Mouse (Mus musculus) T-helper 17 cell (primary cell): Measurements from ENCODE around the gene Gm5089.
"Not testable (repeated sequence)": the region's sequence is repeated elsewhere in the genome, so short reads cannot be mapped to it uniquely, and the experiment has no call there.

Experiments used
- in situ Hi-C, 2 experiments: fragments of 300-600 bp; cut with MboI, MseI; formaldehyde crosslinking; loops; 1 replicate in 1 of 2; 2 replicates in 1 of 2; pipeline ENCODE4 v1.15.1; 2025; ENCODE audit warnings: high pct_unique_total_duplicates in 2 of 2

The Gm5089 gene

DNA sequence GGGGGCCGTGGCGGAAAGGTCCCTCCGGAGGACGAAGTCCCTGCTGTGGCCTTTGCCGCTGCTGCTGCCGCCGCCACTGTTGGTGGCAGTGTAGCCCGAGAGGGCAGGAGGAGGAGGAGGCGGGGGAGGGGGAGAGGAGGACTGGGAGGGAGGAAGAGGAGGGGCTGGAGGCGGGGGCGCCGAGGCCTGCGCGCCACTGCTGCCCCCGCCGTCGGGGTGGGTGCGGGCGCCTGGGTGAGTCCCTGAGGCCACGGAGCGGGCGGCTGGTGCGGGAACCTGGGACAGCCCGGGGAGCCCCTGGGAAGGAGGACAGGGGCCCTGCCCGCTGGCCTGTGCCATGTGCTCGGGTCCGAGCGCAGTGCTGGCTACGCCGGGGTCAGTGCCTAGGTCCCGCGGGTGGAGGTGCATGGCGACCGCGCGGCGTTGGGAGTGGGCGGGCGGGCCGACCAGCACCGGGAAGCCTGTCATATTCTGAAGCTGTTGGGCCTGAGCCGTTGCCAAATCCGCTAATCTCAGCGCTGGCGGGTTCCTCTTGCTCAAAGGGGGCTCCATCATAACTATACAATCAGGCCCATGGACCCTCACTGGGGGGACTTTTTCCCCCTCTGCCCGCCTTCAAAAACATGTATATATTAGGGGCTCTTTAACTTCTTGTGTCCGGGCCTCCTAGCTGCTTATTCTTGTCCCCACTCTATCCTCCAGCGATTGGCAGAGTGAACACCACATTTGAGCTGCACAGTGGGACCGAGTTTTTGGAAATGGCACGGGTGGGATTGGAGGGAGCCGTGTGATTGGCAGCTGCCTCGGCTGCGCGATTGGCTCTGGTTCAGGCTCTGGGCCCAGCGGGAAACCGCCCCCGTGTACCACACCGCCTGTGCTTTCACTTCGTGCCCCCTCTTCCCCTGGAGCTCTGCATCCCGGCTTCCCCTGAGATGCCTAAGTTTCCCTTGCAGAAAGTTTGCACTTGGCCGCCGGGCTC, 14.1 kb upstream of the Gm5089 start, which contains the start of gene Zic5:
Gene Zic5 (minus strand): TSS at position 915 of the 979 bp plus-strand sequence.
- in situ Hi-C loops = no loop called here

DNA sequence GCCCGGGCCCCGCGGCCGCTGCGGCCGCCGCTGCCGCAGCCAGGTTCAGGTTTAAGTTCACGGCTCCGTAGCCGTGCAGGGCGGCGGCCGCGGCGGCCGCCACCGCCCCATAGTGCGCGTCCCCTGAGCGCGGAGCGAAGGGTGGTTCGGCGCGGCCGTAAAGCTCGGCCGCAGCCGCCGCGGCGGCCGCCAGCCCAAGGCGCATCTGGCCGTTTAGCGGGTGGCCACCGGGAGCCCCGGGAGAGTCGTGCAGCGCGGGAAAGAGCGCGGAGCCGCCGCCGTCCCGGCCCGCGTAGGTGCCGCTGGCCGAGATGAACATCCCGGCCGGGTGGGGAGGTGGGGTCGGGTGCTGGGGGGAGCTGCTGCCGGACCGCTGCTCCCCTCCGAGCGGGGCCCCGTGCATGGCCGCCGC, 13.4 kb upstream of the Gm5089 start:
- in situ Hi-C loops = no loop called here

DNA sequence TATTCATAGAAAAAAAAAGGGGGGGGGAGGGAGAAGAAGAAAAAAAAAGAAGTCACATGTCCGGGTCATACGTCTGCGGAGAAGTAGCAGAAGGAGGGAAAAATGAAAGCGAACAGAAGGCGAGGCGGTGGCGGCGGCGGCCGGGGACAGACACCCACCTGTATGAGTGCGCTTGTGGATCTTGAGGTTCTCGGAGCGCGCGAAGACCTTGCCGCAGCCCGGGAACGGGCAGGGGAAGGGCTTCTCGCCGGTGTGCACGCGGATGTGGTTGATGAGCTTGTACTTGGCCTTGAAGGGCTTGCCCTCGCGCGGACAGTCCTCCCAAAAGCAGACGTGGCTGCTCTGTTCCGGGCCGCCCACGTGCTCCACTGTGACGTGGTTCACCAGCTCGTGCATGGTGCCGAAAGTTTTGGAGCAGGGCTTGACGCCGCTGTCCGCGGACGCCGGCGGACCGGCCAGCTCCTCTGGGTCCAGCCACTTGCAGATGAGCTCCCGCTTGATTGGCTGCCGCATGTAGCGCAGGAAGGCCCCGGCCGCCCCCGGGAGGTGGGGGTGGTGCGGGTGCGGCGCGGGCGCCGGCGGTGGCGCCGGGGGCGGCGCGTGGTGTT, 12.9 kb upstream of the Gm5089 start:
- in situ Hi-C loops = not testable (repeated sequence)

DNA sequence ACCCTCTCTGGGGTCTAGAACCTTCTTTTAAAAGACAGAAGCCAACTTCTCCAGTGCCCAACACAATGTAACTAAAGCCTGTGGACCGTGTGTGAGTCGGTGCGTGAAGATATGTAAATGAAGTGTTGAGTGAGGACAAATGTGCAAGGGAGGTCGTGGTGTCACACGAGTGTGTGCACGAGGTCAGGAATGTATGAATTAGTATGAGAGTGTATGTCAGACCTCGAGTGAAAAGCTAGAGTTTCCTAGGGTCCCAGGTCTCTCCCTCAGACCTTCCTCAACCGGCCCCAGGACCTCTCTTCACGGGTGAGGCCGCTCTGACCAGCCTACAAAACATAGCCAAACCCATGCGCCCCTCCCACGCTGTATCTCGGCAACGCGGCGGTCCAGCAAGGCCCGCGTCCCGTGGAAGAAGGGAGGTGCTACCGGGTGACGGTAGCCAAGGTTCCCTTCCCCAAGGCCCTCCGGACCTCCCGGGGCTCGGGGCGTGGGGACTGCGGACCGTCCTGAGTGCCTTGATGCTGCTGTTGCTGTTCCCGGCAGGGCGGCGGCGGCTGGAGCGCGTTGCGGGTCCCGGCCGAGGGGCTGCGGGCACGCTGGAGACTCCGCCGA, 12.3 kb upstream of the Gm5089 start:
- in situ Hi-C loops = no loop called here

DNA sequence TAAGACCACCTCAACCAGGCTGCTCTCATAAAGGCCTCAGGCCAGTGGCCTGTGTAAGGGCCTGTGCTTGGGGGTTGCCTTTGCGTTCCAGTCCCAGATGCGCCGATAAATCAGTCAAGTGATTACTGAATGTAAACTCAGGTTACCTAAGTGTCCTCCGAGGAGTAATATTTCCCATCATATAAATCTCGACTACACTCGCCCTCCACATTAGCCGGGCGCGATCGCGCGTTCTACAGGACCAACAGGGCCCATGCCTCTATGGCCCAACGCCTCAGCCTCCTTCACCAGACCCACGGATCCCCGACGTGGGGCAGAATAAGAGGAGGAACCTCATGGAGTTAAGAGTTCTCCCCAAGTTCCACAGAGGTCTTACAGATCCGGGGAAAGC, 11.8 kb upstream of the Gm5089 start:
- in situ Hi-C loops = no loop called here

DNA sequence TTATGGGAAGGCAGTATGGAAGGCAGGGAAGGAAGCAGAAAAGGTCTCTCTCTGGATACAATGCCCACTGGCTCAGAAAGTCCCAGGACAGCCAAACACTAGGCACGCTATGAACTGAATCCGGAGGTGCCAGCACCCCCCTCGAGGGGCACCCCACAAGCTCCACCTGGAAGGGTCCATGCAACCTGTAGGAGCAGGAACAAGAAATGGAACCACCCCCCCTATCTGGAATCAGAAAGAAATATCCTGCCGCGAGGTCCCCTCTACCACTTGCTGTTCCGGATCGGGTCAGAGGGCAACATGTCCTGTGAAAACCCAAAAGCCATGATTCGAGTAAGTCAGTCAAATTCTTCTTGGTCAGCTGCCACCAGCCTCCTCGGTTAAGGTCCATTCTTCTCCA, 11.1 kb upstream of the Gm5089 start:
- in situ Hi-C loops = no loop called here

DNA sequence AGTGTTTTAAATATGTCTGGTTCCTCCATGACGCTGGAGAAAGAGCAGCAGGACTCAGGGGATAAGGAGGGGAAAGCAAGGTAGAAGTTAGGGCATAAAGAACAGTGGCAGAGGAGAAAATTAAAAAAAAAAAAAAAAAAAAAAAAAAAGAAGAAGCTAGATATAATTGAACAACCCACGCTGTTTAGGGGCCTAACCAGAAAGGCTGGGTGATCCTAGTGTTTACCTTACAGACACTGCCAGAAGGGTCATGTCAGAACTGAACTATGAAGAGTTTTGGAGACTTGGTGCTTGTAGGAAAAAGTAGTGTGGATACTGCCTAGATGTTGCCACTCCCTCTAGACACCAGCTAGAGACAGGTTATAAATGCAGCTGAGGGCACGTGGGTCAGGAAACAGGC, 10.6 kb upstream of the Gm5089 start:
- in situ Hi-C loops = no loop called here

DNA sequence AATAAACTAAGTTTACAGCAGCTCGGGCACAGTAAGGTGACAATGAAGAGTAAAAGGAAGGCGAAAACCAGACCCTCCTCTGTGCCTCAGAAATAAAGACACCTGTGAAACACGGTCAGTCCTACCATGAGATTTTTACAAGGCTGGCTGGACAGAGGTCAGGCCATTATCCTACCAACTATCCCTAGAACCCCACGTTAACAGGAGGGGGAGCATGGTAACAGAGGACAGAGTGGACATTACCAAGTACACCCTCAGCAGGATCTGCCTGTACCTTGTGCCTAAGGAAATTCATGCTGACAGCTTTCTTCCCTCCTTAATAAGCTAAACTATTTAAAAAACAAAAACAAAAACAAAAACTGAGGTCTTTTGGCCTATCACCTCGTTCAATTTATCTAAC, 9.3 kb upstream of the Gm5089 start:
- in situ Hi-C loops = no loop called here

DNA sequence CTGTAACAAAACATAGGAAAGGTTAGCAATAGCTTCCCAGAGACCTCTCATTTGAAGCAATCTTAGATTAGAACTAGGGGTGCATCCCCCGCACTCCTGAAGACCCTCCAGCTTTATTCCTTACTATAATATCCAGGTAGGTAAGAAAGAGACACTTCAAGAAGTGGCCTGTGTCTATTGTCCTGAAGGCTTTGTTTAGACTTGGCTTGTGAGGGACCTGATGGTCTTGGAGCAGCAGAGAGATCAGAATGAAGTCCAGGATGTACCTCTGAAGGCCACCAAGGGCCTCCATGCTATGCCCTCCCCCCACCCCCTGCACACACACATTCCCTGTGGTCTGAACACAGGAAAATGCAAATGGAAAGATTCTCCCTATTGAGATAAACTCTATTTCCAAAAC, 8.9 kb upstream of the Gm5089 start:
- in situ Hi-C loops = no loop called here

DNA sequence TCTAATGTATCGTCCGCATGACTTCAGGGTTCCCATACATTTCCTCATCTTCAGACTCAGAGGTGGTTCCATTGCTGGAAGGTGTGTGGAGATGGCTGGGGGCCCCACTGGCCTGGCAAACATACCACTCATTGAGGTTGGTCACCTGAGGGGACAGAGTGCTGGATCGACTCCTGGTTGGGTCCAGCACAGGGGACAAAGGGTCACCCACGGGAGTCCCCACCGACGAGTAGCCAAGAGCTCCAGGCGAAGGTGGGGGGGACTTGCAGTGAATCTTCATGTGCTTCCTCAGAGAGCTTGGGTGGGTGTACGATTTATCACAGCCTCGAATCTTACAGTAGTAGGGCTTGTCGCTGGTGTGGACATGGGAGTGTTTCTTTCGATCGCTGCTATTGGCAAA, 8.4 kb upstream of the Gm5089 start:
- in situ Hi-C loops = not testable (repeated sequence)

DNA sequence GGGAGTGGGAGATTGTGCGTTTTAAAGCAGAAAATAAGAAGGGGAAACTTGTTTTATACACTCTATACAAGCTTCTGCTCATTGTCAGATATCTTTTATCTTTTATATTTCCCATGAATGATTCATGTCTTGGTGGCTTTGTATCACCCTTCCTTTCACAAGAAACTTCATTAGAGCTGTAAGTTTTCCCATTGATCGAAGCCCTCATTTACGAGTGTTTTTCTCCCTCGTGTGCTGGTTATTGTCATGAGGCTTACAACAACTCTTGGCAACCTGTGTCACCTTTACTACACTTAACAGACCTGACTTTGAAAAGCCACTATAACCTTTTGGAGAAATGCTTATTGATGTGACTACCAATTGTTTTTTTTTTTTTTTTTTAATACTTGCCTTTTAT, 4.6 kb upstream of the Gm5089 start:
- in situ Hi-C loops = no loop called here

DNA sequence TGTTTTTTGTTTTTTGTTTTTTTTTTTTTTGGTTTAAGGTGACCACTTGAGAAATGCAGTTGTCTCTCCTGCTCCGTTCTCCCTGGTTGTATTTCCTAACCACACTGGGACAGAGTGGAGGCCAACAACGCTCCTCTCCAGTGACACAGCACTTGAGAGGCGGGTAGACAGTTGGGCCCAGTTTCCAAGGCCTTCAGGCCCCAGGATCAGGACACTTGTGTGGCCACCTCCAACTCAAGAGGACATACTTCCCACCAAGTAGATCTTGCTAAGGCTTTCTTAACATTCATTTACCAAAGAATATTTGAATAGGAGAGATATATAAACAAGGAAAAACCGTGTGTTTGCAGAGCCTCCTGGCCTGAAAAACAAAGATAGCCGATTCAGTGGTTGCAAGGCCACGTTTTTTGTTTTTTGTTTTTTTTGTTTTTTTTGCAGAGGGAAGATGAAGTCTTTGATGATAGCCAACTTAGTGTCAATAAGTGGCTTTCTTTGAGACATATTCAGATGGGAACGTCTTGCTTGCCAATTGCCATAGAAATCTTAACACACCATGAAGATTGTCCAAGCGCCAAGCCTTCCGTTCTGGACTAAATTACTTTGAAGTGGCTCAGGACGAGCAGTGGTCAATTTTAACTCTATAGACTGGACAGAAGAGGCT, 4.1 kb upstream of the Gm5089 start:
- in situ Hi-C loops = no loop called here

DNA sequence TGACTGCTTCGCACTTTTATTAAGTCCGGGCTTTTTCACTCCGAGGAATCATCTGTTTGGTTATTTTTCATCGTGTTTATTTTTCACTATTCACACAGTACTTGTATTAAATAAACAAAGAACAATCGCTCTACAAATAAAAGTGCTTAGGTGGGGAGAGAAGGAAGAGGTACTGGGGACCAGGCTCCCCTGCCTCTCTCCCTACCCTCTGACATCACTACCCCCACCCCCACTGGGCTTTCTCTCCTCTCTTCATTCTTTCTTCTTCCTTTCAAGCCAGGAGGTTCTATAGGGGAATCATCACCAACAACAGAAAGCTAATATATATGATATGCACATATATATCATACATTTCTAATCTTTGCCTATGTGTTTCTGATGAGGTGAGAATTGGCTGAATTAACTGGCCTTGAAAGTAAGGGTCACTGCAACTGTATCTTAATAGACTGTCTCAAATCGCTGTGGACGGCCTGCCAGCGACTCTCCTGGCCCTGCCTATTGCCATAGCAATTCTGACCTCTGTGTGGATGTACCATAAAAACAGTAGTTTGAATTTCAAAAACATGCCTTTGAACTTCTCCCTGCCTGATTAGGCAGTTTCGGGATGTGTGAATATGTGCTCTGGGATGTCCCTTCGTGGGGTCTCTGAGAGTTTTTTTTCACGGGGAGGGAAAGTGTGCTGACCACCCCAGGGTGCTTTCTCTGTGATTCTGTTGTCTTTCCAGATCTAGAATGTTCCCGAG, 3.3 kb upstream of the Gm5089 start:
- in situ Hi-C loops = no loop called here

DNA sequence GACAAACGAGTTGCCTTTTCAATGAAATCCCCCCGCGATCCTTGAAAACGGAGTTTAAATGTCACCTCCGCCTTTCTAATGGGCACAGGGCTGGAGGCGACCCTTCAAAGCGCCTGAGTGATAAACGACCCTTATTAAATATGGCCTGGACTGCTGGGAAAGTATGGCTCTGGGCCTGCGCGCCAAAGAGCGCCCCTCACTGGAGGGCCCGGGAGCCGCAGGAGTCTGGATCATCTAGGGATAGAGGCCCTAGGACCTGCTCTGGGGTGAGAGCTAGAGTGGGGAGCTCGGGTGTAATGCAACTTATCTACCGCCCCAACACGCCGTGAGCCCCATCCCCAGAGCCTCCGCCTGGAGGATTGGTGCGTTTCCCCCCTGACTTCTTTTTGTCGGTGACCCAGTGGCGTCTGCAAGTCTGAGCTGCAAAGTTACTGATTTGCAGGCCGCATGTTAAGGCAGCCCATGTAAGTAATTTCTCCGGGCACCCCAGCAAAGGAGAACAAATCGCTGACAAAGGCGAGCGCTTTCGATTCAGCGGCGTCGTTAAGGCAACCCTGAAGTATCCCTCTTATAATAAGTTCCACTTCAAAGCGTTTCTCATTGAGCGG, 2.6 kb upstream of the Gm5089 start:
- in situ Hi-C loops = no loop called here

DNA sequence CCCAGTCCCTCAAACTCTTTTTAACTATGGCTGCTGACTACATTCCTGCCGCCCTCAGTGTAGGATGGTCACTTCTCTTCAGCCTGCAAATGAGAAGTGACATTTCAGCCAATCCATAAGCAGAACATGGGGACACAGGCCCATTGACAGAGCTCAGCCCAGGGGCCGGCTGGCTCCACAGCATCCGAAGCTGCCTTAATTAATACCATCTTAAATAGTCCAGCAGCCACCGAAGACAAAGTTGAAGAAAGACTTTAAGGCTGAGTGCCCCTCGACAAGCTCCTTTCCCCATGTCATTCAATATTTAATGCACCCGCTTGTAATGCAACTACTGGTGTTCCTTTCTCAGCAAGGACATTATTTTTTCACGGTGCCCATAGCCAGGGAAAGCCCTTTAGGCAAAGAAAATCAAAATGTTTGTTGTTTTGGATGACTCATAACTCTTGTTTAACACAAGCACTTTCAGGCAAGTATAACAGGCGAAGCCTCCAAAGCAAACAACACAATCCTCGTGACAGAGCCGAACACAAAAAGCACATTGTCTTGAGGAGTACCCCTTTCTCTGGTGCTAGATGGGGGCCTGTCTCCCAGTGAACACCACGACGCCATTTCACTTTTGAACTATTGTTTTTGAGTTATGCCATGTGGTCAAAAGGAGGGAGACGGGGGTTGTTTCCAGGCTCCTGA, 1.9 kb upstream of the Gm5089 start:
- in situ Hi-C loops = no loop called here

DNA sequence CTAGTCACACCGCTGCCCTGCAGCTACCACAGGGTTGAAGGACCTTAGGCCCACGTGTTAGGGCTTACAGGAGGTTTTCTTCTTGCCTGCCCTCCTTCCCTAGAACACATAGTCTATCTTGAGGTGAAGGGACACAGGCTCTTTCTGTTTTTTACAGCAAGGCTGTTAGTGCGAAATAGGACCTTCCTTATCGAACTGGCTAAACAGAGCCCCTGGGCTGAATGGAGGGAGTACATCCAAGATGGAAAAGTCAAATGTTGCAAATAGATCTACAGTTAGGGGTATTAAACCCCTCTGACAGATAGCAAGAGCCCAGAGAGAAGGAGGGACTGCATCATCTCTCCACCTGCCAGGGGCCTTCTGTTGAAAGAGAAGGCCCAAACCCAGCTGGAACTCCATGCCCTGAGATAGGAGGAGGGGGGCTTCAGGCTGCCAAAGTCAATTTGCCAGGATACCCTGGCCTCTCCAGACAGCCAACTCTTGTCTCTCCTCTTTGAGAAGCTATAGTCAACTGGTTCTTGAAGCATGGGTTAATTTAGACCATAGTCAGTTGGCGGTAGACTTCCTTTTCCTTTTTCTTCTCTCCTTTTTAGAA, 733 bp upstream of the Gm5089 start:
- in situ Hi-C loops = no loop called here

DNA sequence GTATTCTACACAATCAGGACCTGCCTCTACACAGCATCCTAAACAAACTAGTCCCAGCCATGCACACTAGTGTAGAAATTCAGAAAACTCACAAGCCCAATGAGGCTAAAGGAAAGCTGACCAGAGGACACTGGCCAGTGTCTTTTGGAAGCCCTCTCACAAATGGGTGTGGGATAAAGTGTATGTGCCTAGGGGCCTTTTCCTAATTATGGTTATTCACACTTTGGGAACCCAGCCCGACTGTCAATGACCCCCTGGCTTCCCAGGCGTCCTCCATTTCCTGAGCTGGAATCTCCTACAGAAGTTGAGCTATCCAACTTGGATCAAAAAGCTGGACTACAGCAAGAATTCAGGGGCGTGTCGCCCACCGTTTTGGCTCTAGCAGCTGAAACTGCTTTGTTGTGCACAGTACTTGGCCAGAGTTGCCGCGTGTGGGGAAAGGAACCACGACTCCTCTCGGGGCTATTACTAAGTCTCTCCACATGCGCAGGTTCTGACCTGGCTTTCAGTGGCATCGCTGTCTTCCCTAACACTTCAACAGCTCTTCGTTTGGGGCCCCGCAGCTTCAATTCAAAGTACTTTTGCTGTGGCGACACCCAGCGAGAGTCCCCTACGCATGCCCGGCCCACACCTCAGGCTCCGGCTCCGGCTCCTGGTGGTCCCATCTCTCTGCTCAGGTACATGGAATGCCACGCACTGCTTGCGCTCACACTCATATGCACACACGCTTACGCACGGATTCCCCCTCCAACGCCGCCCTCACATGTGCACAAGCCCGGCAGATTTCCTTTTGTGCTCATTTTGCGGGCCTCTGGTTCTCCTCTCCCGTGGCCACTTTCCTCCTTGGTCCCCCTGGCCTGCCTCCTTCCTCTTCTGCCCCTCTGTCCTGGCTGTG, 1.1 kb downstream of the Gm5089 start:
- in situ Hi-C loops = no loop called here

DNA sequence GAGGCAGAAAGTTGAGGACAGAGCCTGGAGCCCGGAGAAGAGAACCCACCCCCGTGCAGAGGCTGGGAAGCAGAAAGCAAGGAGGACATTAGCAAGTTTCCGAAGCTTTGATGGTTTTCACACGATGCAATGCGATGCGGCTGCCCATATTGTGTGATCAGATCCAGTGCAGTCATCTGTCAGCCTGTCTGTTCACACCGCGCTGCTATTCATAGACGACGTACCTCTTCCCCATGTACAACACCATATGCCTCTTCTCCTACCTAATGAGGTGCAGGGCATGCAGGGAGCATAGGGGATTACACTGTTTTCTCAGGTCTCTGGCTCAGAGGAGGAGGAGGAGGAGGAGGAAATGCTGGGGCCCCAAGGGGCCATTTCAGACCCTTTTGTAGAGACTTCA, 14.1 kb downstream of the Gm5089 start:
- in situ Hi-C loops = no loop called here

DNA sequence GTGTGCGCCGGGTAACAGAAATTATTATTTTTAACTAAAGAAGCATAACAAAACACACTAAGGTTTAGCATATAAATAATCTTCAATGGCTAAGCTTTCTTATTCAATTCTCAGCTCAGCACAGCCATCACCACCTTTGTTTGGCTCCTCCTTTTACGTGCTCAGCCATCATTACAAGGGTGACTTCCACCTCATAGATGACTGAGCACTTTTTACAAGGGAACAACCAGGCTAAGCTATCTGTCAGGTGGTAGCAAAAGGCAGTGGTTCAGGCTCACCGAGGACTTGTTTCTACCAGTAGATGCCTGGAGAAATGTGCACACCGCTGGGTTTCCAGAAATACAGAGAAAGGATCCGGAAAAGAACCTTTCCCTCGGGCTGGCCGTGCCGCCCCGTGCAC, 16.9 kb downstream of the Gm5089 start:
- in situ Hi-C loops = no loop called here
